Mouse (Mus musculus): ENCODE data around the gene Rd3.

Gene Rd3

DNA sequence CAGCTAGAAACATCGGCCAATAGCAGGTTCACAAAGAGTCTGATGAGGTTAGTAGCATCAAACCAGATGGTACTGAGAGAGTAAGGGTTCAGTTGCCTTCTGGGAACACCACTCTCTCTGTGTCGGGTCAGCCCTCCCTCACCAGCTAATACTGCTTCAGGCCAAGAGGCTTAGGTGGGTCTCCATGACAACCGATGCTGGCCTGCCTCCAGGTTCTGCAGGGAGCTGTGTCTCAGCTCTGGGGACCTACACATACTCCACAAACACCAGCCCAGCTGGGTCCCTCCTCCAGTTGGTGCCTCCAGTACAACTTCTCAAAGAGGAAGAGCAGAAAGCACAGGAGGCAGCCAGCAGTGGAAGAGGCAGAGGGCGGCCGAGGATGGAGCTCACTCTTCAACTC is at the start of gene Rd3:
TSS of gene Rd3 (plus strand) at position 184 of the 400 bp plus-strand sequence.
- Histone ChIP-seq H3K36me3 (ENCODE audit: control insufficient read depth, insufficient read depth, low read length, poor library complexity, severe bottlenecking) (no peaks in the 10 kb centered on the region), H3K27me3 (ENCODE audit: control insufficient read depth, insufficient read depth, low read length, poor library complexity, severe bottlenecking) (no peaks in the 10 kb centered on the region)
- no peak for DNase-seq (ENCODE audit: low read depth, low spot score)

DNA sequence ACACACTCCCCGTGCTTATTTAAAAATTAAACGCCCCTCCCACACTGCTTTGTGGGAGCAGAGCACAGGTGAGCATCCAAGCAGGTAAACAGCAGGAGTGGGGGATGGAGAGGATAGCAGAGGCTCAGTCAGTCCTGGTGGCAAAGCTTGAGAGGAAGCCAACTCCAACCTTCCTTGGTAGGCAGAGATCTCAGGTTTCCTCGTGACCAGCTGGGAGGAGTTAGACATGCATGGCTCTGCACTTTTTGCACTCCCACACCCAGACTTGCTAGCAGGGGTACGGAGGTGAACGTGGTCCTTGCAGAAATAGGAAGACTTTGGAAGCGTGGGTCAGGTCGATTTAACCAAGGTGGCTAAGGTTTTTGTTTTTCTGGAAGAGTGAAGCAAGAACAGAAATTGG is 48.8 kb upstream of the Rd3 start:
- no peak for DNase-seq (ENCODE audit: low read depth, low spot score)
- no peaks in the 10 kb centered on the region for H3K27me3 ChIP-seq (ENCODE audit: control insufficient read depth, insufficient read depth, low read length, poor library complexity, severe bottlenecking)
- H3K36me3 ChIP-seq (ENCODE audit: control insufficient read depth, insufficient read depth, low read length, poor library complexity, severe bottlenecking), result no peaks in the 10 kb centered on the region

DNA sequence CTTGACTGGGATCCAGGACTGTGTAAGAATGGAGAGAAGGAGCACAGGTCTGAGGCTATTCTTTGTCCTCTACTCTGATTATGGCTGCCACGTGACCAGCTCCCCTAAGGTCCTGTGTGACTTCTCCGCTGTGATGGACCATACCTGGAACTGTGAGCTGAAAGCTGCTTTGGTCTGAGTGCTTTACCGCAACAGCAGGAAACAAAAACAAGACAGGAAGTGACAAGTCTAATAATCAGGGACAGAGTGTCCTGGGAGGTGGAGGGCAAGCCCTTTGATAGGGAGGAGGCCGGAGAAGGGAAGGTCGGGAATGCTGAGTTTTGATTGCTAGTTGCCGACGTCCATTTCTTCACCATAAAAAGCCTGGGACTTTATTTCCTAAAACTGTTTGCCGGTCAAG is 48.1 kb upstream of the Rd3 start:
- no peaks in the 10 kb centered on the region for H3K36me3 ChIP-seq (ENCODE audit: control insufficient read depth, insufficient read depth, low read length, poor library complexity, severe bottlenecking)
- no peaks in the 10 kb centered on the region for H3K27me3 ChIP-seq (ENCODE audit: control insufficient read depth, insufficient read depth, low read length, poor library complexity, severe bottlenecking)
- DNase-seq (ENCODE audit: low read depth, low spot score), result no peak

DNA sequence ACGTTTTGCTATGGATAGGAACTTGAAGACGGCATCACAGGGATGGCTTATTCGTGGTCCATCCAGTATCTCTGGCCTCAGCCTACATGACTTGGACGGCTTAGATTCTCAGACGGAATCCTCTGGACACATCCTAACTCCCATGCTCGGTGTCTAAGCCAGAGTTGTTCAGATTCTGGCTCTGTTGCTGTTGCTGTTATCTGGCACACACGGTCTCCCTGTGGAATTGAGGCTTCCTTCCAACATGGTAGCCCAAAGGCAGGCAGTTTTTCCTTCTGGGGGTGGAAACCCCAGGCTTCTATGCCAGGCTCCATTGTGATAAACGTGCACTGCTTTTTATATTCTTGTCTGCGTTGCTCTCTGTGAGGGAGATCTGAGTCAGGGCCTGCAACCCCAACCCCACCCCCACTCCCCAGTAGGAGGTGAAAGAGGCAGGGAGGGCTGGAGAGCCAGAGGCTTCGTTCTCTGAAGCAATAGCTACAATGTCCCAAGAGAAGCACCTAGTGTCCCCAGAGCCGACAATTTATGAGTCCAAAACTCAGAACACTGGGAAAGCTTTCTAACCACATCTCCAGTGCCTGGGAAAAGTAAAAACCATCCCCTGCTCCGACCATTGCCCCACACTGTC is 47.2 kb upstream of the Rd3 start:
- DNase-seq (ENCODE audit: low read depth, low spot score), result no peak
- H3K36me3 ChIP-seq (ENCODE audit: control insufficient read depth, insufficient read depth, low read length, poor library complexity, severe bottlenecking), result no peaks in the 10 kb centered on the region
- H3K27me3 ChIP-seq (ENCODE audit: control insufficient read depth, insufficient read depth, low read length, poor library complexity, severe bottlenecking), result no peaks in the 10 kb centered on the region

DNA sequence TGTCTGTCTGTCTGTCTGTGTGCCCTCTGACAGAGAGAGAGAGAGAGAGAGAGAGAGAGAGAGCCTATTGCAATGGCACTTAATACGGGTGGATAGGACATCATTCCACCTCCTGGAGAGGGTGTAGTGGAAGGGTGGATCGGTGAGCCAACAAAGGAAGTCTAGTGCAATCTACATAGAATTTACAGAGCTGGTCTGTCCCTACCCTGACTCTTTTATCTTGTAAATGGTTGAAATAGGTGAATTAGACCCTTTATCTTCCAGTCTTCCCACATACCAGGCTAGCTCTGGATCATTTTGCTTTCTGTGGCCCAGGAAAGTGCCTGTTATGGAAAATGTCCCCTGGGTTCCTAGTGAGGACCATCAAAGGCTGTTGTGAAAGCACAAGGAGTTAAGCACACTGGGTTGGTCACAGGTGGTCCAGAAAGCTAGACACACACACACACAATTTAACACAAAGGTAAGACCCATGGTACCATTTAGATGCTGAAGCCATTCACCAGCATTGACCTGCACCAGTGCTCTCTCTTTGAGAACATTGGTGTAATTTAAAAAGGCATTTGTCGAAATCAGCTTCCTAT is 46.6 kb upstream of the Rd3 start:
- Histone ChIP-seq H3K36me3 (ENCODE audit: control insufficient read depth, insufficient read depth, low read length, poor library complexity, severe bottlenecking) (no peaks in the 10 kb centered on the region), H3K27me3 (ENCODE audit: control insufficient read depth, insufficient read depth, low read length, poor library complexity, severe bottlenecking) (no peaks in the 10 kb centered on the region)
- no peak for DNase-seq (ENCODE audit: low read depth, low spot score)

DNA sequence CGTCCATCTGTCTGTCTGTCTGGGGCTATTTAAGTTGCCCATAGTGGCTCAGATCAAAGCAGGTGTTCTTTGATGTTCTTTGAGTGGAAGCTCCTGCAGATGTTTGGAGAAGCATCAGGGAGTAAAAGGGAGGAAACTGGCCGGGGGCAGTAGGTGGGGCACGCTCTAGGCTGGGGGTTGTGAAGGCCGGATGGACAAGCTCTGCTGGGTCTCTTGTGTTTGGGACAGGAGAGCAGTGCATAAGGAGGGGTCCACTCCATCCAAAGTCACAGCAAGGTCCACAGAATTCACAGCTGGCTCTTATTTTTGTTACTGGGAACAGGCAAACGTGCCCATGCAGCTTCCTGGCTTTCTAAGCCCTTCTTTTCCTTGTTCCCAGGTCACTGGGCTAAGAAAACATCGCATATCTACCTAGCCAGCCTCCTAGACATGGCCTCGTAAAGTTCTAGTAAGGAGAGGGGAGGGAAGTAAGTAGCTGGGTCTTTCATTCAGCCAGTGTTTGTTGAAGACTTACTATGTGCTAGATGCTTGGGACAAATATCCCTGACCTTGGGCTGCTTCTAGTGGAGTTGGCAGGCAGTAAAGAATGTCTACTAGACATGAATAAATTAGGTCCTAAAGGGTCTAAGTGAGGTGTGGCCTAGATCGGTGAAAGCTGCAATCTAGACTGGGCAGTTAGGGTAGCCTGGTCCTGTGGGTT is 44.7 kb upstream of the Rd3 start:
- Histone ChIP-seq H3K27me3 (ENCODE audit: control insufficient read depth, insufficient read depth, low read length, poor library complexity, severe bottlenecking) (no peaks in the 10 kb centered on the region), H3K36me3 (ENCODE audit: control insufficient read depth, insufficient read depth, low read length, poor library complexity, severe bottlenecking) (no peaks in the 10 kb centered on the region)
- no peak for DNase-seq (ENCODE audit: low read depth, low spot score)

DNA sequence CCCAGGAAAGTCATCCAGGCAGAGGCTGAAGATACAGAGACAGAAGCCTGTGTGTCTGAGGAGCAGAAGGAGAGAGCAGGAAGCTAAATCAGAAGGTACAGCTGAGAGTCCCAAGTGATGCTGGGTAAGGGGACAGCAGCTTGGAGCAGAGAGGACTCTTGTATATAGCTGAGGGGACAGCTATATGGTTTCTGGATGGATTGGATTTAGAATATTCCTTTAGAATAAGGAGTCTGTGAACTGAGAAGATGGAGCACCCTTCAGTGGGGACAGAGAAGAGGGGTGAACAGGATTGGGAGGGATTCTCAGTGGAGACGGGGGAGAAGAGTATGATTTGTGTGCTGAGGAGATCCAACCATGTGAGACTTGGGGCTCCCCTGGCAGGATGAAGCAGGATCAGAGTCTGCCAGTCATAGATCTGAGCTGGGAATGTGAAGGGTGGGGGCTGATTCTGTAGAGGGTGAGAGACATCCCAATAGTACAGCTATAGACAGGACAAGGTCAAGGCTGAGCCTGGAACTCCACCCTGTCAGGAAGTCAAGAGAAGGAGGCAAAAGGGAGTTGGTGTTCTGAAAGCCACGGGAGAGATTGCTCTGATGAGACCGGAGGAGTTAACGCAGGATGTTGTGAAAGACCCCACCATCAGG is 44.1 kb upstream of the Rd3 start:
- H3K36me3 ChIP-seq (ENCODE audit: control insufficient read depth, insufficient read depth, low read length, poor library complexity, severe bottlenecking), result no peaks in the 10 kb centered on the region
- H3K27me3 ChIP-seq (ENCODE audit: control insufficient read depth, insufficient read depth, low read length, poor library complexity, severe bottlenecking), result no peaks in the 10 kb centered on the region
- DNase-seq (ENCODE audit: low read depth, low spot score), result no peak

DNA sequence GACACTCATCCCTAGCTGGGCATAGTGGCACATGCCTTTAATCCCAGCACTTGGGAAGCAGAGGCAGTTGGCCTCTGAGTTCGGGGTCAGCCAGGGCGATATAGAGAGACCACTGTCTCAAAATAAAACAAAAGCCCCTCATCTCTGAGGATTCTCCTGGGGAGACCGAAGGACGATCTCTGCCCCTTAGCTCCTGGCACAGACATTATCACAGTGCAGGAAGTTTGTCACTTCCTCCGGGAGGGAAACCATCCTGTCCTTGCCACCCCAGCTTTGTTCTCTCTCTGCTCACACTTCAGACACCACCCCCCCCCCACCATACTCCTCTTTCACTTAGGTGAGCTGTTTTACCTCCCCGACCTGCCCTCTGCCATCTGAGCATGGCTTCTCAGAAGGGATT is 33.5 kb upstream of the Rd3 start:
- Histone ChIP-seq H3K27me3 (ENCODE audit: control insufficient read depth, insufficient read depth, low read length, poor library complexity, severe bottlenecking) (no peaks in the 10 kb centered on the region), H3K36me3 (ENCODE audit: control insufficient read depth, insufficient read depth, low read length, poor library complexity, severe bottlenecking) (no peaks in the 10 kb centered on the region)
- DNase-seq (ENCODE audit: low read depth, low spot score), result no peak

DNA sequence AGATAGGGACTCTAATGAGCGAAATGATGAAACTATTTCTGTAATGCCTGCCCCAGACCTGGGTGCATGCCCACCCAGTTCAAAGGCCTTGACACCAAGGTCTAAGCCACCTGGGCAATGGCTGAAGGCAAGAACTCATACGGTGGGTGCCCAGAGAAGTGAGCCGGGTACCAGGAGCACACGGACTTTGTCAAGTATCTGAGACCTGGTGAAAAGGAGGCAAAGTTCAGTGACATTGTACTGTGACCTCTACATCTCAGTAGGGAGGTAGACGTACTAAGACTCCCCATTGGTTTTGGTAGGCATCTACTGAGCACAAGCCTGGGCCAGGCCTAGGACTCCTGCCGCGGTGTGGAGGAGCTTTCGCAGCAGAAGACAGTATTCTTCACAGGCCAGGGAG is 31.8 kb upstream of the Rd3 start:
- DNase-seq (ENCODE audit: low read depth, low spot score), result no peak

DNA sequence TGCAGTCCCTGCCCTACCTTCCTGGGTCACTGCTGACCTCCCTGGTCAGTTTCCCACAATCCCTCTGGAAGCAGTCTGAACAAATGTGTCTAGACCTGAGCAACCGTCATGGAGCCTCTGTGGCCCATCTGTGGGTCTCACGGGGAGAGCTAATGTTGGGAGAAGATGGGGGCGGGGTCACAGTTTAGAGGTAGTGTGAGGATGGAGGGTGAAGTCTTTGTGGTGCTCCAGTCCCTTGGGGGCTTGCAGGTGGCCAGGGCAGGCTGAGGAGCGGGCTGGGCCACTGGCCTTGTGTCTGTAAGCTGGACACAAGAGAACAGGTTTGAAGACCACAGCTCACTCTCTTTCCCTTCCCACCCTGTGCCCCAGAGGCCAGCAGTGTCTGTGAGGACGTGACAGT is 31.4 kb upstream of the Rd3 start:
- H3K36me3 ChIP-seq (ENCODE audit: control insufficient read depth, insufficient read depth, low read length, poor library complexity, severe bottlenecking), result no peaks in the 10 kb centered on the region
- no peaks in the 10 kb centered on the region for H3K27me3 ChIP-seq (ENCODE audit: control insufficient read depth, insufficient read depth, low read length, poor library complexity, severe bottlenecking)
- DNase-seq (ENCODE audit: low read depth, low spot score), result no peak

More for the DNA sequence above, 31.8 kb upstream of the Rd3 start:
- Histone ChIP-seq H3K27me3 (ENCODE audit: control insufficient read depth, insufficient read depth, low read length, poor library complexity, severe bottlenecking) (no peaks in the 10 kb centered on the region), H3K36me3 (ENCODE audit: control insufficient read depth, insufficient read depth, low read length, poor library complexity, severe bottlenecking) (no peaks in the 10 kb centered on the region)

DNA sequence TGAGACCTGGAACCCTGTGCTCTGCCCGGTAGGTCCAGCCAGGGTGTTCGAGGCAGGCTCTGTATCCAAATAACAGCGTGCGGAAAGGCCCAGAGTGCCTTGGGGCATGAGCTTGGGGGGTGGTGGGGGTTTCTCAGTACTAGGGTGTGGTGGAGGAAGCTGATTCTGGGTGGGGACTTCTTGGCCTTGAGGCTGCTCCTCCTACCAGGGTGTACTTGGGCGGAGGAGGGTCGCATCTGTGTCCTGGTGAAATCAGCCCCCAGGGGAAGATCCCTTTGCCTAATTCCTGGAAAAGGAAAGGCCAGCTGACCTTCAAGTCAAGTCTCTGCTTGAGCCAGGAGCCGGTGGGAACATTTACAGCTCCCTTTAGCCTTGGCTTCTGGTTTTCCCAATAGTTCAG is 30.9 kb upstream of the Rd3 start:
- Histone ChIP-seq H3K27me3 (ENCODE audit: control insufficient read depth, insufficient read depth, low read length, poor library complexity, severe bottlenecking) (no peaks in the 10 kb centered on the region), H3K36me3 (ENCODE audit: control insufficient read depth, insufficient read depth, low read length, poor library complexity, severe bottlenecking) (no peaks in the 10 kb centered on the region)
- no peak for DNase-seq (ENCODE audit: low read depth, low spot score)

DNA sequence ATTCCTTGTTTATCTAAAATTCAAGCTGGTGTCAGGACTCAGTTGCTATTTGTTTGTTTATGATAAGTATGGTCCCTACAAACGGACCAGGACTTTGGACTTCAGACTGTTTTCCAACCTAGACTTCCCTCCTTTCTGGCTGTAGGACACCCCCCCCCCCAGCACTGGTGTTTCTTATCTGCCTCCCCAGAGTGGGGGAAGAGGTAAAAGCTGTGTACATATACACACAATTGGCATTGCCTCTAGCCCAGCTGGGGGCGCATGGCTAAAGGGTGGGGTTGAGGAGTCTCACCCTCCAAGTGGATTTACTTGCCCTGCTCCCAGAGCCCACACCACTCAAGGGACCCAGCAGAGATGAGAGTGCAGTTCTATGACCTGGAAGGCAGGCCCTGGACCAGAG is 30.3 kb upstream of the Rd3 start:
- no peak for DNase-seq (ENCODE audit: low read depth, low spot score)
- H3K36me3 ChIP-seq (ENCODE audit: control insufficient read depth, insufficient read depth, low read length, poor library complexity, severe bottlenecking), result no peaks in the 10 kb centered on the region
- H3K27me3 ChIP-seq (ENCODE audit: control insufficient read depth, insufficient read depth, low read length, poor library complexity, severe bottlenecking), result no peaks in the 10 kb centered on the region

DNA sequence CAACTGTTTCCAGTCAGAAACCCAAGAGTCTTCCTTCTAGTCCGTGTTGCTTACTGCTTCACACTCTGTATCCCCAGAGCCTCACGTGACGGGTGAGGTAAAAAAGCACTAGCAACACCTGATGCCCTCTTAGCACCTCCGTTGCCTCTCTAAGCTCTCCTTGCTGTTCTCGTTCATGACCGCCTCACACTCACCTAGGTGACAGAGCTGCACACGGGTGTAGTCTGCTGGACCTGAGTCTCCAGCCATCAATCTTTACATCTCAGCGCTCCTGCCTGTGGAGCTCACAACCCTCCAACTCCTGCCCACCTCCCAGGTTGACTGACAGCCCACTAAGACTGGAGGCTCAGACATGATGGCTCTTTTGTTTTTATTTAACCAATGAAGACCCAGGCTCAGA is 29.4 kb upstream of the Rd3 start:
- DNase-seq (ENCODE audit: low read depth, low spot score), result no peak
- Histone ChIP-seq H3K36me3 (ENCODE audit: control insufficient read depth, insufficient read depth, low read length, poor library complexity, severe bottlenecking) (no peaks in the 10 kb centered on the region), H3K27me3 (ENCODE audit: control insufficient read depth, insufficient read depth, low read length, poor library complexity, severe bottlenecking) (no peaks in the 10 kb centered on the region)

DNA sequence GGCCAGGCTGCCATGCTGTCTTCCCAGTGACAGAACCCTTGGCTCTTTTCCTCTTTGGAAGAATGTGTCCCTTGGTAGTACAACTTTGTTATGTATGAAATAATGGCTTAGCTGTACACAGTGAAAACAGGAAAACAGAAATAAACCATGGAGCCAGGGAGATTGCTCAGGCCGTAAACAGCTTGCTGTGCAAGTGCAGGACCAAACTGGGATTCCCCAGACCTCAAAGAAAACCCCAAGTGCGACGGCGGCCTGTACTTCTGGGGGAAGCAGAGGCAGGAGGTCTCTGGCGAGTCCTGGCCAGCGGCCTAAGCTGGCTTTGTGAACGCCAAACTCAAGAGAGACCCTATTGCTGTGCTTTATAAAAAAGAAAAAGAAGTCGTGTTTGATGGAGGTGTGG is 28.6 kb upstream of the Rd3 start:
- H3K36me3 ChIP-seq (ENCODE audit: control insufficient read depth, insufficient read depth, low read length, poor library complexity, severe bottlenecking), result no peaks in the 10 kb centered on the region
- H3K27me3 ChIP-seq (ENCODE audit: control insufficient read depth, insufficient read depth, low read length, poor library complexity, severe bottlenecking), result no peaks in the 10 kb centered on the region
- no peak for DNase-seq (ENCODE audit: low read depth, low spot score)

DNA sequence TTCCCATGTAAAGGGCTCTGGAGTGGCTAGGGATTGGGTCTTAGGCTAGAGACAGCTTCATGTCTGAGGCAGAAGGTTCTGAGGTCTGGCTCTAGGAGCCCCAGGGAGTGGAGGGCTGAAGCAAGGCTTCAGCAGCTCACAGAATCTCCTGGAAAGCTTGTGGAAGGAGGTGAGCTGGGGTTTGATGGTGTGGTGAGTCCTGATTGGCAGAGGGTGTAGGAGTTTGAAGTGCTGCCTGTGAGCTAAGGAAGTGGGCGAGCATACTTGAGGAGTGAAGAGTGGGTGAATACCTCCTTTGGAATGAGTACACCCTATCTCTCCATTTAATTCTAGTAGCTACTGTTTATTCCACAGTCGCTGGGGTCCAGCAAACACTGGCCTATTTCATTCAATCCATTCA is 26.6 kb upstream of the Rd3 start:
- H3K27me3 ChIP-seq (ENCODE audit: control insufficient read depth, insufficient read depth, low read length, poor library complexity, severe bottlenecking), result no peaks in the 10 kb centered on the region
- H3K36me3 ChIP-seq (ENCODE audit: control insufficient read depth, insufficient read depth, low read length, poor library complexity, severe bottlenecking), result no peaks in the 10 kb centered on the region
- no peak for DNase-seq (ENCODE audit: low read depth, low spot score)

Measured in splenic B cell, adult 2 months (primary cell).